Mouse (Mus musculus) forebrain, embryonic 15.5 days (tissue): ENCODE data around the gene Phyhd1. TPM values are rescaled to one million over a fixed set of nuclear protein-coding genes. Genes with fewer than 3 reads are reported as not detected.

Source experiments
- polyA plus RNA-seq: library from polyadenylated mRNA; unstranded; fragments of >200 nt; fragmentation: Nextera tagmentation; extraction: Ambion mirVana; gene quantifications from 2 replicates; pipeline ENCODE4 v1.2.1, GENCODE M21; 2015

Gene Phyhd1
- polyA plus RNA-seq, 1 experiment from 2014 or later: 8.5 TPM

Other genes with a start within 250 kb of the Phyhd1 start
- 70.1 and 76.2 TPM in 2 replicates for gene Wdr34, start 217.3 kb upstream of the Phyhd1 start, polyA plus RNA-seq
- gene Set, start 208.8 kb upstream of the Phyhd1 start, polyA plus RNA-seq: 445 and 449 TPM in 2 replicates
- 3.5 and 3.9 TPM in 2 replicates for gene Pkn3, start 188.5 kb upstream of the Phyhd1 start, polyA plus RNA-seq
- 16.7 and 18.6 TPM in 2 replicates for gene Zdhhc12, start 172.6 kb upstream of the Phyhd1 start, polyA plus RNA-seq
- gene Zer1, start 141.6 kb upstream of the Phyhd1 start, polyA plus RNA-seq: 14.5 and 15.0 TPM in 2 replicates
- 9.7 and 10.9 TPM in 2 replicates for gene Tbc1d13, start 132.5 kb upstream of the Phyhd1 start, polyA plus RNA-seq
- 13.6 and 14.7 TPM in 2 replicates for gene Endog, start 94.7 kb upstream of the Phyhd1 start, polyA plus RNA-seq
- 62.4 and 63.3 TPM in 2 replicates for gene Spout1, start 87.7 kb upstream of the Phyhd1 start, polyA plus RNA-seq
- 14.3 and 15.7 TPM in 2 replicates for gene Kyat1, start 60.4 kb upstream of the Phyhd1 start, polyA plus RNA-seq
- gene Lrrc8a, start 28.5 kb upstream of the Phyhd1 start, polyA plus RNA-seq: 57.6 and 58.2 TPM in 2 replicates
- gene Gm28035, start 25.6 kb upstream of the Phyhd1 start, polyA plus RNA-seq: 0.64 and 0.70 TPM in 2 replicates
- gene Gm28038, start 14.8 kb downstream of the Phyhd1 start, polyA plus RNA-seq: not detected in 2 replicates
- 31.4 and 34.1 TPM in 2 replicates for gene Dolk, start 20.1 kb downstream of the Phyhd1 start, polyA plus RNA-seq
- gene Nup188, start 20.2 kb downstream of the Phyhd1 start, polyA plus RNA-seq: 22.0 and 23.5 TPM in 2 replicates
- 160 and 165 TPM in 2 replicates for gene Sh3glb2, start 93.1 kb downstream of the Phyhd1 start, polyA plus RNA-seq
- 27.2 and 27.6 TPM in 2 replicates for gene Miga2, start 98.0 kb downstream of the Phyhd1 start, polyA plus RNA-seq
- 60.0 and 60.3 TPM in 2 replicates for gene Dolpp1, start 126.1 kb downstream of the Phyhd1 start, polyA plus RNA-seq
- 20.5 and 22.6 TPM in 2 replicates for gene Crat, start 149.6 kb downstream of the Phyhd1 start, polyA plus RNA-seq
- 146 and 152 TPM in 2 replicates for gene Ptpa, start 149.8 kb downstream of the Phyhd1 start, polyA plus RNA-seq
- 2.0 and 2.5 TPM in 2 replicates for gene Ier5l, start 208.0 kb downstream of the Phyhd1 start, polyA plus RNA-seq